Mouse (Mus musculus): Measurements from ENCODE around the gene Cenpj.

DNA sequence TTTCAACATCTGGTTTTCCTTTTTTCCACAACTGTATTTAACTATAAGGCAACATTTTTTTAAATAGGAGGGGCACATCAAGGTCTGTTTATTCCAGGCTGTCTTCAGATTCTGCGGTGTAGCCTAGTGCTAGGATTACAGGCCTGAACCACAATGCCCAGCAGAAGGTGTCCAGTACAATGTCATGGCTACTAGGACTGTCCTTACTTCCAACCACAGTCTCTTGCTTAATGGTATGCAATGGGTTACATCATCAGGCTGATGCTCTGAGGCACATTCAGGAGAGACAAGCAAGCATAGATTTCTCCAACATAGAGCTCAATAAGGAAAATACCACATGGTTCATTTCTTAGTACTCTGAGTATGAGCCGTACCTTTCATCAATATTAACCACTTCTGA, 20.5 kb downstream of the Cenpj start:
- TF ChIP-seq CTCF (IDR thresholded peaks at IDR 0.05; ENCODE audit: extremely low read depth, insufficient read depth, insufficient read length, insufficient replicate concordance): no peak
- TF ChIP-seq POLR2A (IDR thresholded peaks at IDR 0.05; ENCODE audit: low read depth, low read length): no peak

Data from spleen, adult 2 months (tissue).